Mouse (Mus musculus) megakaryocyte progenitor cell, adult 5-6 weeks (primary cell): ENCODE measurements around the gene Slc6a2. TPM values are rescaled to one million over a fixed set of nuclear protein-coding genes. Genes with fewer than 3 reads are reported as not detected.

ENCODE experiments used
- ATAC-seq: replicated peaks from 2 replicates; pipeline ENCODE4 v1.8.0; 2016; ENCODE audit warnings: mild to moderate bottlenecking, moderate TSS enrichment, inconsistent platforms; ENCODE audit not compliant: poor library complexity
- total RNA-seq, 2 experiments: library from RNA; stranded (forward) in 1 of 2; stranded (reverse) in 1 of 2; fragments of 157-497, 149-512 nt in 1 of 2; fragments of 200-1000 nt in 1 of 2; gene quantifications; 2 replicates each; pipeline versions ENCODE4 v1.2.3 to v1.2.4; 2015 to 2017

The Slc6a2 gene
- total RNA-seq, 2 experiments from 2014 or later, result 0.04 TPM; not detected in 1

DNA sequence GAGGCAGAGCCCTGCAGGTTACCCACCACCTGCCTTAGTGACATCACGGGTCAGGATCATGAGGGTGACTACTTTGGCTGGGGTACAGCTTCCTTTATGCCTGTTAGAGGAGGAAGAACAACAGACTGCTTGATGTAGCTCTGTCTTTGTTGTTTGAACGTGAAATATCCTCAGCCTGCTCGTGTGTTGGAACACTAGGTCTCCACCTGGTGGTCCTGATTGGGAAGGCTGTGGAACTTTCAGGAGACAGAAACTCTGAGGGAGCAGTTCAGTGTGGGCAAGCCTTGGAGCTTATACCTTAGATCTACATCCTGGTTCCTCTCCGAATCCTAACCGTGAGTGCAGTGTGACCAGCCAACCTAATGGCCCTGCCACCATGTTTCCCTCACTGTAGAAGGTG, 61.9 kb downstream of the Slc6a2 start:
- no peak for ATAC-seq

DNA sequence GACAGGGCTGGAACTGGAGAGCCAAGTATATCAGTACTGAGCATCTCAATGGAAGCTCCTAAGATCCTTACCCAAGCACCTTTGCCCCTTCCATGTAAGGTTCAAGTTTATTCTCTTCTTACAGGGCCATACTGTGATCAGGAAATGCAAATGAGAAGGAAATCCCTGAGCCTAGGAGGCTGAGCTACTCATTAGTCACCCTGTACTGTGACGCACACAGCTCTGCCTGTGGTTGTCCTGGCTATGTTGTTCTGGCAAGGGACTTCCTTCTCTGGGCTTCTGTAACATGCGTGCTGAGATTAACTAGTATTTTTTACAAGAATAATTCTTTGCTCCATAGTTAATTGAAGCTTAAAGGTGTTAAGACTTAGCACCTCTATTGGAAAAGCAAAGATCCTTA, 70.8 kb downstream of the Slc6a2 start:
- ATAC-seq, result no peak

DNA sequence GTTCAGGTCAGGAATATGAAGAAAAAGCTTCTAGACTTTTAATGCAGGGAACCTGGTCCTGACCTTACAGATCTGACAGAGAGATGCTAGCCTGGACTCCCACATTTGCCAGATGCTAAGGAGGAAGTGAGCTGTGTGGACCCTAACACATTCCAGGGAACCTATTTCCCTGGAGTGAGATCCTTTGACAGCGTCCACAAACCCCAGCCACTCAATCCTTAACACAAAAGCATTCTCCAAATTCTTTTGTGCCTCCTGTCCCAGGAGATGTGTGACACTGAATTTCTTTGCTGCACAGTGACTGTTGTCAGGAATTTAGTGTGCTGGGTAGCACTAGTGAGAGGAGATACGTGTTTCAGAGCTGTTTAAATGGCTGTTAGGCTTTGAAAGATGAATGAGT, 79.0 kb downstream of the Slc6a2 start:
- ATAC-seq, result no peak

DNA sequence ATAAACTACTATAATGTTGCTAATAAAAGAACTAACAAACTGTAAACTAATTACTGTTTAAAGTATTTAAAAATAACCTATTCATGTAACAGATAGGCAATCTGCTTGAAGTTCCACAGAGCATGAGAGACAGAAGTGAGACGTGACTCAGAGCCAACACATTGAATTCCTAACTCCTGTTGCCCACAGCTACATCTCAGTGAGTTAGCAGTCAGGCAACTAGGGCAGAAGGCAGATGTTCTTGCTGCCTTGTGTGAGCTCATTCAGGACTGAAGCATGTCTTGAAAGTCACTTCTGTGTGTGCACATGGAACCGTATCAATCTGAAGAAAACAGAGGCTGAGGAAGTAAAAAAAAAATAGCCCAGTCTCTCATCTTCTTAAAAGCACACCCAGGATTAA, 80.4 kb downstream of the Slc6a2 start:
- no peak for ATAC-seq

DNA sequence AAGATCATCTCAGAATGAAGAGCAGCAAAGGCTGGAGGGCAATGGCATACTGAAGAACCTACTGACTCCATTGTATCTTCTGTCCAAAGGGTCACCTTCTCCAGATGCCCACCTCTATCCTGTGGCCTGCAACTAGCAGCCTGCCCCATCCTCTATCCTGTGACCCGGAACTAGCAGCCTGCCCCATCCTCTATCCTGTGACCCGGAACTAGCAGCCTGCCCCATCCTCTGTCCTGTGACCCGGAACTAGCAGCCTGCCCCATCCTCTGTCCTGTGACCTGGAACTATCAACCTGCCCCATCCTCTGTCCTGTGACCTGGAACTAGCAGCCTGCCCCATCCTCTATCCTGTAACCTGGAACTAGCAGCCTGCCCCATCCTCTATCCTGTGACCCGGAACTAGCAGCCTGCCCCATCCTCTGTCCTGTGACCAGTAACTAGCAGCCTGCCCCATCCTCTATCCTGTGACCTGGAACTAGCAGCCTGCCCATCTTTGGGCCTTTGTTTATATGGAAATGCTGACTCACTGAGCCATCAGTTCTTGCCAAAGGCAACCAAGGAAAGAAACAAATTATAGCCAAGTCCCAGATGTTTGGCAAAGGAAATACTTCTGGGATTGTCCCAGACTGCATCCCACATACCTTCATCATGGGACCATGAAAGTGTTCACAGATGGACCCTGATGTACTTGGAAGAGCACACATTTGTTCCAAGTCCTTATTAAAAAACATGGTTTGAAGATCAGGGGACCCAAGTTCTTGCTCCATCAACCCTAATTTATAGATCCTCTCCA, 81.1 kb downstream of the Slc6a2 start:
- no peak for ATAC-seq

DNA sequence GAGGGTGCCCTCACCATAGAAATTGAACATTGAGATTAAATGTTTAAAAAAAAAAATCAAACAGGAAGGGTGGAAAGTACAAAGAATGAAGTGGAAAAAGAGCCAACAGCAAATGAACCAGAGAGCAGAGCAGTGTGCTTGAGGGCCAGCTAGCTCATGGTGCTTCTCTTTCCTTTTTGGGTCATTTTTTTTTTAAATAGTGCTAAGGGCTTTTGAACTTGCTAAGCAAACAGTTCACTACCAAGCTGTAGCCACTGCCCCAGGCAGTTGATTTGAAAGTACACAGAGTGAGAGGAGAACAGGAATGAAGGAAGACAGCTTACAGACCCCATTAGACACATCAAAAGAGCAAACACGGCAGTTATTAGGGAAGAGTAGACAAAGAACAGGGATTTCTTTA, 83.2 kb downstream of the Slc6a2 start:
- no peak for ATAC-seq

DNA sequence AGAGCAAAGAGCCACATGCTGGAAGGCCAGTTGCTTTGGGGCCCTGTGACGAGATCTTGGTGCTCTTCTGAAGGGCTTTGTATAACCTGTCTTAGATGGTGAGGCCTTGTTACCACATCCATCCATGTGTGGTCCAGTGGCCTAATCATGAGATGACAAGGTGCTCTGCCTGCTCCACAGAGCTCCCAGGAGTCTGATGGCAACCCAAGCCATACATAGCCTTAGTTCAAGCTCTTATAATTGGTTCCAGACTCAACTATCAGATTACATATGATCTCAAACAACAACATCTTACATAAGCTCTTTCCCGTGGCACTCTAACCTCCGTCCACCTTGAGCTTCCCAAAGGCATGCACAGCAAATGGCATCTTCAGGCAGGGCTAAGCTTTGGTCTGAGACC, 88.2 kb downstream of the Slc6a2 start, which contains the start of gene Ces1a:
Gene Ces1a, minus strand, starts transcription at position 101 of the 400 bp plus-strand sequence.
- no peak for ATAC-seq

DNA sequence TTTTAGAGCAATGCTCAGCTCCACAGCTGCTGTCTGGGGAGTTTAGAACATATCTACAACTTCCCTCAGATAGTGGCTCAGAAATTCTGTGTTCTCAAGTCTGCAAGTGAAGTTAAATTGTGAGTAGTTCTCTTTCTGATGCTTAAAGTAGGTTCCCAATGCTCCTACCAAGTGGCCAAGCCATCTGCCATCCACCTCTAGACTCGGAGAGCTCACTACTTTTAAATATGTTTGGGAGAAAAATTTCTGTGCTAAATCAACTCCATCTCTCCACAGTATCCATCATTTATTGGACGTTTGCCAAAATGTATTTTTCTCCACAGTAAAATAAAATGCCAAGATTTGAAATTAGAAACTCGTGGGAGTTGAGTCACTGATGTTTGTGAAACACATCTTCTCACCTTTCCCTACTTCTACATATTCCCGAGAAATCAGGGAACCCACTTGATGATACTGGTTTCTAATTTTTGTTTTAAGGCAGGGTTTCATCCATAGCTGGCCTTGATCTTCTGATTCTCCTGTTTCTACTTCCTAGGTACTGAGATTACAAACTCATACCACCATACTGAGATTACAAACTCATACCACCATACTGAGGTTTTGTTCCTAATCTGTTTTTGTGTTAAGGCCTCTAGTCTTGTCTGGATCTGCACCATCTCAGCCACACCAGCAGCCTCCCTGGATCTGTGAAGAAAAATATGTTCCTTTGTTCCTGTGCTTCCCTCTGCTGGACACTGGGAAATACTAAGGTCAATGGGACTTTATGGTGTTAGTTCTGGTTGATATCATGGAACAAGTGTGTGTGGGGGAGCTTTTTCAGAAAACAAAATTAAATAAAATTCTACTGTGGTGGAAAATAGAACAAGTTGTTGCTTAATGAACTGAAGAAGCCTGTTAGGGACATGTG, 88.9 kb downstream of the Slc6a2 start:
- ATAC-seq, result no peak

Other genes starting within 250 kb of the Slc6a2 start
- gene Mmp2, start 132.8 kb upstream of the Slc6a2 start, total RNA-seq (2015), result 0.59 and 0.79 TPM in 2 replicates
- gene Mmp2, start 132.8 kb upstream of the Slc6a2 start, total RNA-seq (2017), result 0.37 and 1.6 TPM in 2 replicates
- gene Lpcat2, start 104.7 kb upstream of the Slc6a2 start, total RNA-seq (2015), result 12.9 and 16.5 TPM in 2 replicates
- gene Lpcat2, start 104.7 kb upstream of the Slc6a2 start, total RNA-seq (2017), result 10.0 and 12.0 TPM in 2 replicates
- 0.37 and 0.85 TPM in 2 replicates for gene Capns2, start 58.7 kb upstream of the Slc6a2 start, total RNA-seq (2015)
- not detected in 2 replicates for gene Capns2, start 58.7 kb upstream of the Slc6a2 start, total RNA-seq (2017)
- not detected in 2 replicates for gene Ces1a, start 88.1 kb downstream of the Slc6a2 start, total RNA-seq (2015)
- not detected in 2 replicates for gene Ces1a, start 88.1 kb downstream of the Slc6a2 start, total RNA-seq (2017)
- not detected in 2 replicates for gene Ces1b, start 119.9 kb downstream of the Slc6a2 start, total RNA-seq (2015)
- gene Ces1b, start 119.9 kb downstream of the Slc6a2 start, total RNA-seq (2017), result not detected in 2 replicates
- gene Ces1c, start 171.2 kb downstream of the Slc6a2 start, total RNA-seq (2015), result not detected in 2 replicates
- not detected in 2 replicates for gene Ces1c, start 171.2 kb downstream of the Slc6a2 start, total RNA-seq (2017)
- gene Ces1d, start 237.8 kb downstream of the Slc6a2 start, total RNA-seq (2015), result 0.39 and 0.54 TPM in 2 replicates
- 1.7 and 1.9 TPM in 2 replicates for gene Ces1d, start 237.8 kb downstream of the Slc6a2 start, total RNA-seq (2017)